Mouse (Mus musculus): ENCODE results near the gene Tfap2a. TPM values are rescaled to one million over a fixed set of nuclear protein-coding genes. Genes with fewer than 3 reads are reported as not detected.

Tfap2a gene
- polyA plus RNA-seq, 1 experiment: not detected

- Histone ChIP-seq H3K4me3 (ENCODE audit: insufficient read depth, low read depth, low read length) (no peak overlapping the region), H3K4me1 (ENCODE audit: control insufficient read depth, insufficient read depth, low read length) (no peaks in the 10 kb centered on the region), H3K27ac (ENCODE audit: insufficient read depth, low read depth, low read length) (no peak overlapping the region)
- TF ChIP-seq CTCF (IDR thresholded peaks at IDR 0.05; ENCODE audit: insufficient read depth, low read depth, low read length) (no peak), POLR2A (IDR thresholded peaks at IDR 0.05; ENCODE audit: insufficient read depth, low read depth, low read length) (no peak)
- 4% methylated on average over 19 of the region's 19 CpGs for WGBS
These were observed 6.1 kb upstream of the Tfap2a start for GRCm38 (mm10) chr13:40744111-40744805.

- no peak overlapping the region for H3K27ac ChIP-seq (ENCODE audit: insufficient read depth, low read depth, low read length)
- TF ChIP-seq CTCF (IDR thresholded peaks at IDR 0.05; ENCODE audit: insufficient read depth, low read depth, low read length): no peak
- TF ChIP-seq POLR2A (IDR thresholded peaks at IDR 0.05; ENCODE audit: insufficient read depth, low read depth, low read length): no peak
- H3K4me1 ChIP-seq (ENCODE audit: control insufficient read depth, insufficient read depth, low read length): no peaks in the 10 kb centered on the region
- no peak overlapping the region for H3K4me3 ChIP-seq (ENCODE audit: insufficient read depth, low read depth, low read length)
- 43% methylated on average over 4 of the region's 4 CpGs for WGBS
These were observed 5.0 kb upstream of the Tfap2a start for GRCm38 (mm10) chr13:40743221-40743620.

- Histone ChIP-seq H3K27ac (ENCODE audit: insufficient read depth, low read depth, low read length) (no peak overlapping the region), H3K4me3 (ENCODE audit: insufficient read depth, low read depth, low read length) (no peak overlapping the region), H3K4me1 (ENCODE audit: control insufficient read depth, insufficient read depth, low read length) (no peaks in the 10 kb centered on the region)
- 6% methylated on average over 25 of the region's 25 CpGs for WGBS
- no peak for TF ChIP-seq POLR2A (IDR thresholded peaks at IDR 0.05; ENCODE audit: insufficient read depth, low read depth, low read length)
- TF ChIP-seq CTCF (IDR thresholded peaks at IDR 0.05; ENCODE audit: insufficient read depth, low read depth, low read length): no peak
These were observed 3.8 kb upstream of the Tfap2a start for GRCm38 (mm10) chr13:40741841-40742550.

- Histone ChIP-seq H3K27ac (ENCODE audit: insufficient read depth, low read depth, low read length) (no peak overlapping the region), H3K4me3 (ENCODE audit: insufficient read depth, low read depth, low read length) (no peak overlapping the region), H3K4me1 (ENCODE audit: control insufficient read depth, insufficient read depth, low read length) (no peaks in the 10 kb centered on the region)
- TF ChIP-seq CTCF (IDR thresholded peaks at IDR 0.05; ENCODE audit: insufficient read depth, low read depth, low read length): no peak
- no peak for TF ChIP-seq POLR2A (IDR thresholded peaks at IDR 0.05; ENCODE audit: insufficient read depth, low read depth, low read length)
- 0% methylated on average over 7 of the region's 7 CpGs for WGBS
These were observed 3.3 kb upstream of the Tfap2a start for GRCm38 (mm10) chr13:40741436-40741835.

GRCm38 (mm10) chr13:40740727-40741360 is 2.7 kb upstream of the Tfap2a start:
- H3K4me3 ChIP-seq (ENCODE audit: insufficient read depth, low read depth, low read length): no peak overlapping the region
- H3K27ac ChIP-seq (ENCODE audit: insufficient read depth, low read depth, low read length): no peak overlapping the region
- WGBS: 2% methylated on average over 19 of the region's 19 CpGs
- TF ChIP-seq CTCF (IDR thresholded peaks at IDR 0.05; ENCODE audit: insufficient read depth, low read depth, low read length): no peak
- TF ChIP-seq POLR2A (IDR thresholded peaks at IDR 0.05; ENCODE audit: insufficient read depth, low read depth, low read length): no peak
- no peaks in the 10 kb centered on the region for H3K4me1 ChIP-seq (ENCODE audit: control insufficient read depth, insufficient read depth, low read length)

GRCm38 (mm10) chr13:40739901-40740300 is 1.7 kb upstream of the Tfap2a start:
- H3K4me1 ChIP-seq (ENCODE audit: control insufficient read depth, insufficient read depth, low read length): no peaks in the 10 kb centered on the region
- no peak overlapping the region for H3K4me3 ChIP-seq (ENCODE audit: insufficient read depth, low read depth, low read length)
- 7% methylated on average over 10 of the region's 10 CpGs for WGBS
- no peak overlapping the region for H3K27ac ChIP-seq (ENCODE audit: insufficient read depth, low read depth, low read length)
- no peak for TF ChIP-seq CTCF (IDR thresholded peaks at IDR 0.05; ENCODE audit: insufficient read depth, low read depth, low read length)

GRCm38 (mm10) chr13:40739121-40739650 is 1.0 kb upstream of the Tfap2a start:
- Histone ChIP-seq H3K4me1 (ENCODE audit: control insufficient read depth, insufficient read depth, low read length) (0 out of 2 replicates have a peak, but pooled peaks cover 2% of the 10 kb centered on the region), H3K27ac (ENCODE audit: insufficient read depth, low read depth, low read length) (no peak overlapping the region), H3K4me3 (ENCODE audit: insufficient read depth, low read depth, low read length) (no peak overlapping the region)
- TF ChIP-seq POLR2A (IDR thresholded peaks at IDR 0.05; ENCODE audit: insufficient read depth, low read depth, low read length) (no peak), CTCF (IDR thresholded peaks at IDR 0.05; ENCODE audit: insufficient read depth, low read depth, low read length) (no peak)
- WGBS: 2% methylated on average over 17 of the region's 17 CpGs

- Histone ChIP-seq H3K4me3 (ENCODE audit: insufficient read depth, low read depth, low read length) (no peak overlapping the region), H3K27ac (ENCODE audit: insufficient read depth, low read depth, low read length) (no peak overlapping the region), H3K4me1 (ENCODE audit: control insufficient read depth, insufficient read depth, low read length) (peaks cover 10% of the 10 kb centered on the region)
- 4% methylated on average over 21 of the region's 22 CpGs for WGBS
- TF ChIP-seq POLR2A (IDR thresholded peaks at IDR 0.05; ENCODE audit: insufficient read depth, low read depth, low read length): no peak
- no peak for TF ChIP-seq CTCF (IDR thresholded peaks at IDR 0.05; ENCODE audit: insufficient read depth, low read depth, low read length)
These were observed 415 bp downstream of the Tfap2a start for GRCm38 (mm10) chr13:40737761-40738160.

GRCm38 (mm10) chr13:40737099-40737498 is 1.1 kb downstream of the Tfap2a start:
- WGBS: 52% methylated on average over 15 of the region's 15 CpGs
- TF ChIP-seq CTCF (IDR thresholded peaks at IDR 0.05; ENCODE audit: insufficient read depth, low read depth, low read length): no peak
- no peak for TF ChIP-seq POLR2A (IDR thresholded peaks at IDR 0.05; ENCODE audit: insufficient read depth, low read depth, low read length)
- Histone ChIP-seq H3K4me3 (ENCODE audit: insufficient read depth, low read depth, low read length) (no peak overlapping the region), H3K4me1 (ENCODE audit: control insufficient read depth, insufficient read depth, low read length) (peaks cover 10% of the 10 kb centered on the region), H3K27ac (ENCODE audit: insufficient read depth, low read depth, low read length) (no peak overlapping the region)
